Mouse (Mus musculus): ENCODE results near the gene Rho.

Rho gene

DNA sequence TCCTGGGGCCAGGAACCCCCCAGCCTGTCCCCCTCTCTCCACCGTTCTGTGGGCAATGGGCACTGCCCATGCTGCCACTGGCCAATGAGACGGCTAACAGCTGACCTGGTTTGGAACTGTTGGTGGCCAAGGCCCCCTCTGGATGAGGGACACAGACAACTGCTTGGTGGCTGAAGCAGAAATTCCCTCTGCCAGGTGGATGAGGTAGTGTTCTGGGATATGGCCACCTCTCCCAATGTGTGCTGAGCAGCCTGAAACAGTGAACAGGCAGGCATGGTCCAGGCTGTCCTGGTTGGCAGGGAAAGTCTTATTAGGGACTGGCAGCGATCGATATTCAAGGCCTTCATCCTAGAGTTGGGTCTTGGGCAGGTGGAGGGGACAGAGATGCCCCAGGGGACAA lies 23.6 kb downstream of the Rho start:
- no peak for DNase-seq (ENCODE audit: extremely low read depth, low read depth, low spot score)

DNA sequence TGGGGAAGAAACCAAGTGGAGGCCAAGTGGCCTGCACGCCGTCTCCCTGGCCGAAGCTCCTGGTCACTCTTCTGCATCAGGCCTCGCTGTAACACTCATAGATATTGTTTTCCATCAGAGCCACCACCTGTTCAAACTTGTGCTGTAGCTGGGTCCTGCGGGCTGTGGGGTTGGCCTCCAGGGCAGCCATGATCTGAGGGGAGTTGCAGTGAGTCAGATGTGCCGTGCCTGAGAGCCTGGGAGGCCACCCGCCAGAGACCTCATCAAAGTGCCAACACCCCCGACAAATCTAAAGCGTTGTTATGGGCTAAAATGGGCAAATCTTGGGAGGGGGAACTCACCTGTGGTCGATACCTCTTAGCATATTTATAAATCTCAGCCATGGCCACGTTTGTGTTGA lies 24.1 kb downstream of the Rho start:
- DNase-seq (ENCODE audit: extremely low read depth, low read depth, low spot score) = no peak

DNA sequence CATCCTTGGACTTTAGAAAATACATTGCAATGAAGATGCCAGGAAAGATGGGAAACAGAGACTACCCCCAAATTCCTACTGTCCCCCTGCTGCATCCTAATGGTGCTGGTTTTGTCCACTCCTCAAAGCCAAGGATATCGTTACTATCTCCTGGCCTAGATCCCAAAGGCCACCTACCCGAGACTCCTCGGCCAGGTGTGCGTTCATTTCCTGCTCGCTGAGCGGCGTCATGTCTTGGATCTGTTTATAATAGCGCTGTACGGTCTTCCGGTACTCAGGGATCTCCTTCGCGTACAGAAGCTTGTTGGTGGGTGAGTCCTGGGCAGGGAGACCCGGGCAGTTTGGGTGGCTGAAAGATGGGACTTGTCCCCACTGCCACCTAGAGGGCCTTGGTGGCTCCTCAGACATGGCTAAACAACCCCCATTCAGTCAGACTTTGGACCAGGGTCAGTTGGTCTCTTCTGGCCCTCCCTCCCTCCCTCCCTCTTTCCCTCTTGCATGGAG lies 24.9 kb downstream of the Rho start:
- no peak for DNase-seq (ENCODE audit: extremely low read depth, low read depth, low spot score)

DNA sequence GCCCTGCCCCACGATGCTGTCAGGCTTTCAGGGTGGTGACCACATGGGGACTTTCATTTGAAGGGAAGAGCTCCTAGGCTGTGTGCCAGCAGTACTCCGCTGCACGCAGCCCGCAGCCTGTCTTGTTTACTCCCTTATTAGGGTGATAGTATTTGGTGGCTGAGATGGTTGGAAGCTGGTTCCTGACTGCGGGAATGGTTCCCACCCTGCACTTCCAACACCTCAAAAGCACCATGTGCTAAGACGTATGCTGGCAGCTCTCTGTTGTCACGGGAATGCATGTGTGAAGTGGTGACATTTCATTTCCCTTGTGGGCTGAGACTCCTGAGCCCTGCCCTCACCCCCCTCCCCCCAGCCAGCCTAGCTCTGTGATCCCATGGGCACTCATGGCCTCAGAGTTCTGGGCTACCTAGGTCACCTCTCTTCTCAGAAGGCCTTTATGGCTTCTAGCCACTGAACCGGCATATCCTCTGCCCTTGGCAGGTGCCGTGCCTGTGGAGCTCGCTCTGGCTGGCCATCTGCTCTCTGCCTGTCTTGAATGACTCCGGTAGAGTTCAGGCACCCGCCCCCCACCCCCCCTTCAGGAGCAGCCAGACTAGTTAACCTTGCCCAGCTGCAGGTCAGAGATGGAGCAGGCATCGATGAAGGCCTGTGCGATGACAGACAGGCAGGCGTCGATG lies 25.5 kb downstream of the Rho start:
- DNase-seq (ENCODE audit: extremely low read depth, low read depth, low spot score) = no peak

DNA sequence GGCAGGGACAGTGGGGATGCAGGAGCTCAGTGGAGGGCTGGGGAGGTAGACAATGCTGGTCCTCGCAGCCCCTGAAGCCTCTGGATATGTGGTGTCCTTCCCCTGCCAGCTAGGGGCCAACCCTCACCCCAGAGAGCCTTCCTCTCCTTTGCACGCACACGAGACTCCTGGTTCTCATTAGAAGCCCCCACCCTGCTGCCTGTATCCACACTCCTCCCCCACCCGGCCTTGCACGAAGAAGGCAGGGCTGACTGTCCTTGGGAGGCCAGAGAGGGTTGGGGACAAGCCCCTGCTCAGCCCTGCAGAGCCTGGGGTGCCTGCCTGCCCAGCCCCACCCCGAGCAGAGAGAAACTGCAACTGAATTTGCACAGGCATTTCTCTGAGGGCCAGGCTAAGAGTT lies 26.1 kb downstream of the Rho start:
- no peak for DNase-seq (ENCODE audit: extremely low read depth, low read depth, low spot score)

DNA sequence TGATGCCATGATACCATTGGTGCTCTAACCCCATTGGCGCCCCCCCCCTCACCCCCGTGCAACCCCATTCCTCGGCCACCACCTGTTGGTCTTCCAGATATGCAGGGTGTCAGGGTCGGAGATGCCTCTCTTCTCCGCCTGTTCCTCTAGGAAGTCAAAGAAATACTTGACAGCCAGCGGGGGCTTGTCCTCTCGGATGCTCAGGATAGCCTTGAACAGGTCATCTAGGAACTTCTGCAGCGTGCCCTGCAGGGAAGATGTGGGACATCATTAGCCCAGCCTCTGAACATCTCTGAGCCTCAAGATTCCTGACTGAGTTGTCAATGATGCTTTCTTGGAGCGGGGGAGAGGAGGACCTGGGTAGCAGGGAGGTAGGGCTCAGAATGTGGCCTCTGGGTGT lies 26.9 kb downstream of the Rho start:
- no peak for DNase-seq (ENCODE audit: extremely low read depth, low read depth, low spot score)

DNA sequence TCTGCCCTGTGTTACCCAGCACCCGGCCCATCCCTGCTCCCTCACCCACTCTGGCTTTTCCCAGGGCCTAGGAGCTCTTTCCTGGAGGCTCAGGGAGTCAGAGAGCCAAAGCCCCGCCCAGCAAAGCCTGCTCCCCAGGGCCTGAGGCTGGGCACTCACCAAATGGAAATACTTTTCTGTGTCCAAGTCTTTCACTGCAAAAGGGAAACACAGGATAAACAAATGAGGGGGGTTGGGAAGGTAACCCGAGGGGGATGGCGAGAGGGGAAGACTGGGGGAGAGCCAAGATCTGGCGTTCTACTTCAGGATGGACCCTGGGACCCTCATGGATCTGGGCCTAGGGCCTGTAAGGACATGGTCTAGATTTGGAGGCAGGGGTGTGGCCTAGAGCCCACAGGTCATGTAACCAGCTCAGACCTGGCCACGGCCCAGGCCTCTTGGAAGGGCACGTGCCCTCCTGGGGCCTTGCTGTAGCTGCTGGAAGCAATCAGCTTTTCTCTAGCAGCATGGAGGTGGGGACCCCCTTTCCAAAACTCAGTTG lies 27.7 kb downstream of the Rho start:
- DNase-seq (ENCODE audit: extremely low read depth, low read depth, low spot score) = no peak

DNA sequence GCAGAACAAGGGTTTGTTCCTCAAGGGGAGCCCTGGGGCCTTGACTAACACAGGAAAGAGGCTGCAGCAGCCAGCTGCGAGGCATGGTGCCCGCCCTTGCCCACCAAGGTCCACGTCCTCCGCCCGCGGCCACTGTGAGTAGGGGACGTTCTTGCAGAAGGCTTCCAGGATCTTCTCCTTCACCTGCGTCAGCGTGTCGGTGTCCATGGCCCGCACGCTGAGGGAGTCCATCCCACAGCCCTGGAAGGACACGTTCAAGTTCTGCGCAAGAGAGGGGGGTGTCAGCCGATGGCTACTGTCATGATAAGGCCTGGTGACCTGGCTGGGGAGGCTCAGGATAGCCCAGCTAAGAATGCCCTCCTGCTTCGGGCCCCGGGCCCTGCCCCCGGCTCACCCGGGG lies 28.8 kb downstream of the Rho start:
- DNase-seq (ENCODE audit: extremely low read depth, low read depth, low spot score) = no peak

DNA sequence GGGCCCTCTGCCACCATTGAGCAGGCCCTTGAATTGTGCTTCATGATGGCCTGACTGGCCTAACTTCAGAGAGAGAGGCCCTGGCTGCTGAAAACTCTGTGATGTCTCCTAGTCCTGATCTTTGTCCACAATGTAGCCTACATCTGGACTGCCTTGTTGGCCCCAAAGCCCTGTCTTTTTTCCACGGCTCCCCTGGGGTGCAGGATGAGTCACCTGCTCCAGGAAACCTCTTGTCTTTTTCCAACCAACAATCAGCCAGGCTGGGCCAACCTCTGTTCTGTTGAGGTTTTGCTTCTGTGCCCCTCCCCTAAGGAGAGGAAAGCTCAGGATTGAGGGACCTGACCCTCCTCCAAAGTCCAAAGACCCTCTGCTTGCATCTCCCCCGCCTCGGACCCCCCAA lies 30.2 kb downstream of the Rho start:
- no peak for DNase-seq (ENCODE audit: extremely low read depth, low read depth, low spot score)

DNA sequence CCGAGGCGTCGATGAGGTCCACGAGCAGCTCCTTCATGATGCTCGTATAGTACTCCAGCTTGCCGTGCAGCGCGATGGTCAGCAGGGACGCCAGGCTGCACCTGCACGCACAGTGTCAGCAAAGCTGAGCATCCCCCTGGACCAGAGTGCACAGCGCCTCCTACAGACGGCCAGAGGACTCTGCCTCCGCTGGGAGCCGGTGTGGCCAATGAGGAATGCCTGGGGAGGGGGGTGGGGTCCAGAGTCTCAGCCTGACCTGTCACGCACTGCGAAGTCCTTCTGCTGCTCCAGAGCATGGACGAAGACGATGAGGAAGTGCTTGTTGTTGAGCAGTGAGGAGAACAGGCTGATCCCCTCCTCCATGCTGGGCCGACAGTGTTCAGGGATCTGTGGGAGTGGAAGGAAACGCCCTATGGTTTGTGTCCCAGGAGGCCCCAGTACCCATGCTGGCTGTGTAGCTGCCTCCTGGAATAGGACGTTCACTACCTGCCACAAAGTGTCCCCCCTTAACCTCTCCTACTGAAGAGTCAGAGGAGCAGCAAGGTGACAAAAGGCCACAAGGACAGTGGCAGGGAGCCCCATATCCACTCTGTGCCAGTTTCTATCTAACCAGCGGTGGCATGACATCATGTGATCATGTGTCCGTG lies 31.0 kb downstream of the Rho start:
- no peak for DNase-seq (ENCODE audit: extremely low read depth, low read depth, low spot score)

DNA sequence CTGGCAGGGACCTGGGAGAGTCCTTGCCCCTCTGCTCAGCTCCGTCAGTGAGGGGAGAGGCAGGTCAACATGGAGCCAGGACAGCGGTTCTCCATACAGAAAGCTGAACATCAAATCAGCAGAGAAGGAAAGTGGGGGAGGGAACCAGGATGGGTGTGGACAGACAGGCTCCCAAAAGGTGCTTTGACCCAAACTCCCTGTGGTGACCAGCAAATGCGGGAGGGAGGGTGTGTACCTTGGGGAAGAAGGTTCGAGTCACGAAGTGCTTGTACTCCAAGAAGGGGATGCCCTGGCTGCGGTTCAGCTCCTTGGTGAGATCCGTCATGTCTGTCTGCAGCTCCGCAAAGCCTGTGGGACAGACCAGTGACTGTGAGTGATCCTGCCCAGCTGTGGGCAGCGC lies 32.1 kb downstream of the Rho start:
- DNase-seq (ENCODE audit: extremely low read depth, low read depth, low spot score) = no peak

DNA sequence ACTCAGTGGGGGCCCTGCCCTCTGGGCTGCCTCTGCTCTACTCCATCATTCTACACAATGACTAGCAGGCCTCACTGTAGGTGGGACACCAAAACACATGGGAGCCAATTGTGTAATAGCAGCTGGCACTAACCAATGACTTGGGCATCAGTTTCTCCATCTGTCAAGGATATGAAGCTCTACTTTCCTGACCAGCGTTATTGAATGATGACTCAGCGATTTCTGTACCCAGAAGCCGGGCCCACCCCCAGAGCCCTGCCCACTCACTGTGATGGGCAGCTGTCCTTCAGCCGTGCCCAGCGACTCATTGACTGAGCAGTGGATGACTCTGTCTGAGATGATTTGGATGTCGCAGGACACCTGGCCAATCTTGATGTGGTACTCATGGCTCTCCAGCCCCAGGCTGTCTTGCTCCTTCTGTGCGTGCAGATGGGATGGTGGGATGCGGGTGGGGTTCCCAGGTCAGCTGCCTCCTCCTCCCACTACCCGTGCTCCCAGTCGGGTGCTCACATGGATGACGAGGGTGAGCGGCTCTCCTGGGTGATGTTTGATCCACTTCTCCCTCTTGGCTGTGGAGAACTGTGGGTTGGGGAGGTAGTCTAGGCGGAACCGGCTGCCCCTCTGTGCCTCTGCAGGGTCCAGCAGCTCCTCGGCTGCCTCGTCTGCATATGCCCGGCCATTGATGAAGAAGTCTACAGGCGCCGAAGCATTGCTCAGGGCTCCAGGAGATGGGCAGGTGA lies 34.8 kb downstream of the Rho start:
- DNase-seq (ENCODE audit: extremely low read depth, low read depth, low spot score) = no peak

DNA sequence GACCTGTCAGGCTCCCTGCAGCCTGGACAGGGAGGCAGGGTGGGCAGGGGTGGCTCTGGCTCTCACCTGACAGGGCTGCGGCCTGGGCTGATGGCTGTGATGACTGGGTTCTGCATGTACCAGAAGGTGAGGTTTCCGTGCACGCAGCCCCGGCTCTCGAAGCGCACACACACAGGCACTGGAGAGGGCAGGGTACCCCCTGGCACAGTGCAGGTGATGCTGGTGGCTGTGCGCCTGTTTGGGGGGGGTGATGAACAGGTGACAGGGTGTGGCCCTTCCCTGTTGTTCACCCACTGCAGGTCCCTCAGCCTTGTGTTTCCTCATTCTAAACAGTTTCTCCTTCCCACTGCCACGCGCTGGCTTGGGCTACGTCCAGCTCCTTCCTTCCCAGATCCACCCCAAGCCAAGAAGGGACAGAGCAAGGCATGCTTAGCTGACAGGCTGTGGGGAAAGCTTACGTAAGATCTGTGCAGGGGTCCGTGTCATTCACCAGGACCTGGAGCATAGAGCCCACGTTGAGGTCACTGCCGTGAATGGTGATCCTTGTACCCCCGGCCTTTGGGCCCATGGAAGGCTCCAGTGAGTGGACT lies 35.8 kb downstream of the Rho start:
- DNase-seq (ENCODE audit: extremely low read depth, low read depth, low spot score) = no peak

DNA sequence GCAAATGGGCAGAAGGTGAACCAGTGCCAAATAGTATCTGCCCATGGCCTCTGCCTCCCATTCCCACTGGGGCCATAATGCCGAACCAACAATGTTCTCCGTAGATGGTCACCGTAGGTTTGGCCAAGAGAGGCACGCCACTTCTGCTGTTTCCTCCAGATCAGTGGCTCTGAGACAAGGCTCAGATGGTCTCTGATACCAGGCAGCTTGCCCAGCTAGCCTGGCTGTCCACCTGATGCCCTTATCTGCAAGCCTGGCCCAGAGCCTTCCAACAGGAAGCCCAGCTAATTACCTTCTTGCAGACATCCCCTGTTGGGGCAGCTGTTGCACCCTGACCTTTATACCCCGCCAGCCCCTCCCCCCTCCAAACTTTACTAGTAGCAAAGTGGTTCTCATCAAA lies 36.5 kb downstream of the Rho start:
- DNase-seq (ENCODE audit: extremely low read depth, low read depth, low spot score) = no peak

DNA sequence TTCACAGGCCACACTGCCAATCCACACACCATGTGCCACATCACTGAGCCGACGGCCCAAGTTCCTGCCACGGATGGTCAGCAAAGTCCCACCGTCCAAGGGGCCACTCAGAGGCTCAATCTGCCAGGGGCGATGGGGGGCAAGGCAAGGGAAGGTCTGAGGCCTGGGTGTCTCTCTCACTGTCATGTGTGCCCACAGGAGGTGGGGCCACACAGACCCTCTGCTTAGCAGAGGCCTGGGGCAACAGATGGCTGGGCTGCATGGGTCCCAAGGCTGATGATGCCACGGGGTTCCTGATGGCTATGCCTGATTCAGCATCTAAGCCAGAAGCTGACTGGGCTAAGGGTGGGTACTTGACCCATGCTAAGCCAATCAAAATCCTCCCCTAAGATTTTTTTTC lies 37.2 kb downstream of the Rho start:
- DNase-seq (ENCODE audit: extremely low read depth, low read depth, low spot score) = no peak

DNA sequence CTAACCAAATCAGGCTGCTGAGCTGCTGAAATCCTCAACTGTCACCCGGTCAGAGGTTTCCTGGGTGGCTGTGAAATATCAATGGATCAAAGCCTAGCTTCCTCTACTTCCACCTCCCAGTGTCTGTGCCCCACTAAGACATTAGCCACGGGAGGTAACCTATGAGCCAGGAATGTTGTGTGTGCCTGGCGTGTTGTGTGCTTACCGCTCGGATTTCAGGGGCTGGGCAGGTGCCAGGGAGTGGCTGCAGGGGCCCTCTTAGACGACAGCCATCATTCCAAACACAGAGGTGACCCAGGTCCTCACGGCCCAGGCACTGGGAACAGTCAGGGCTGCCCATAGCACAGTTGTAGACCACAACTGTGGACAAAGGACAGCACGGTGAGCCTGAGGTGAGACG lies 37.6 kb downstream of the Rho start:
- no peak for DNase-seq (ENCODE audit: extremely low read depth, low read depth, low spot score)

DNA sequence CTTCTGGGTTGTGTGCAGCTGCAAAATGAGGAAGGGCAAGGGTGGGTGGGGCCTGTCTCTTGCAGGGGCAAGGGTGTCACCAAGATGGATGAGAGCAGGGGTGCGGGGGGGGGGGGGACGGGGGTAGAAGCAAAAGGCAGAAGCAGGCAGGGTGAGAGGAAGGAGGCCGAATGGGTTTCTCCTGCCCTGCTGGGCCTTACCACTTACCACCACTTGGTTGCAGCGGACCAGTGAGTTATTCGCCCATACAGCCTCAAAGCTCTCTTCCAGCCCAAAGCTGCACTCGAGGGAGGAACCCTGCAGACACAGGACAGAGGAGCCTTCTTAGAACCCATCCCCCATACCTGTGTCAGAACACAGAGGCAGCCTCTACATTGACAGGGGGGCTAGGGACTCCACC lies 38.4 kb downstream of the Rho start:
- DNase-seq (ENCODE audit: extremely low read depth, low read depth, low spot score) = no peak

DNA sequence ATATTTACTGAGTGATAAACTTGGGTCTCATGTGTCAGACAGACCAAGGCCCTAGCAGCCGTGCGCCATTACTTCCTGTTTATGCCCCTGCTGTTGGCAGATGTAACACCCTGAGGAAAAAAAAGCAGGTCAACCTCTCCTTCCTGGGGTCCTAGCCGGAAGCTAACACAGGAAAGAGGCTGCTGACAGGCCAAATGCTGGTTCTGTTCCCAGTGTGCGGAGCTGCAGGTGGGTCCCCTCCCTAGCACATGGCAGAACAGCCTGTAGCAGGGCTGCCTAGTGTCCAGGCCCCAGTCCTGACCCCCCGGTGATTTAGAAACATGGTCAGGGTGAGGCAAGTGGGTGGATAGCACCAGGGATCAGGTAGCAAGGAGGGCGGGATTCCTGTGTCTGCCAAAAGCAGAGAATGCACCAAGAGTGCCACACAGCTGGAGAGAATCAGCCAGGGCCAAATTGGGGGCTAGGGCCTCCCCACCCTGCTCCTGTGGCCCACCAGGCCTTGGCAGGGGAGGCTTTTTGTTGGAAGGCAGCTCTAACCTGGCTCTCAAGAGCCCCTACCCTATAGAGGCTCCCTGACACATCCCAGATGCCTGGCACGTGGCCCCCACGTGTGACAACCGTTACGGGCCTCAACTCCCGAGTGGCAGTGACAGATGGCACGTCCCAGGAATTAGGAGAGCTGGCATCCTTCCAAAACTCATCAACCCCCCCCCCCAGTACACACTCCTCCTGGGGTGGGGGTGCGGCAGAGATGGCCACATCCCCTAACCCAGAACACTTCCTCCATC lies 39.9 kb downstream of the Rho start:
- DNase-seq (ENCODE audit: extremely low read depth, low read depth, low spot score) = no peak

DNA sequence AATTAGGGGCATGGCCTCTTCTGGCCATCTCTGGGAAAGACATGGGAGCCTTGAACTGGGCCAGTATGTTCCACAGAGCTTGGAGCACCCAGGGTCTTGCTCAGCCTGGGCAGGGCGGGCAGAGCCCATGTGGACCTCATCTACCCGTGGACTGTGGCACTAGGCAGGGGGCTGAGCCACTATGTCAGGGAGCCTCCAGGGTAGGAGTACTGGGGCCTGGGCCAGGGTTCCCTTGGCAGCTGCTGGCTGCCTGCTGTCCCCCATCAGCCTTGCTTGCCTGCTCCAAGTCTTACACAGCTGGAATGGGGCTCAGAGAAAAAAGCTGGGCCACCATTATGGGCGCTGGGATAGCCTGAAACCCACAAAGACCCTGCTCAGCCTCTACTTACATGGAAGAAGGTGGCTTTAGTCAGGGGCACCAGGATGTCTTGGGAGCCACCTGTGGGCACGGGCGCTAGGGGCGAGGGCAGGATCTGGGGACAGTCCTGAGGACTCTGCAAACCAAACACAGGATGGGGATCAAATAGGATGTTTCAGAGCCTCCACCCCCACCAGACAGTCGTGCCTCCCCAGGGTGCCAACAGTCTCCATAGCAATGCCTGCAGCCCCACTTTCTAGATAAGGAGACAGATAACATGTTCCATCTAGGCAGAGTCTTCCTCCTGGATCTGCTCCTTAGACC lies 40.7 kb downstream of the Rho start:
- DNase-seq (ENCODE audit: extremely low read depth, low read depth, low spot score) = no peak

DNA sequence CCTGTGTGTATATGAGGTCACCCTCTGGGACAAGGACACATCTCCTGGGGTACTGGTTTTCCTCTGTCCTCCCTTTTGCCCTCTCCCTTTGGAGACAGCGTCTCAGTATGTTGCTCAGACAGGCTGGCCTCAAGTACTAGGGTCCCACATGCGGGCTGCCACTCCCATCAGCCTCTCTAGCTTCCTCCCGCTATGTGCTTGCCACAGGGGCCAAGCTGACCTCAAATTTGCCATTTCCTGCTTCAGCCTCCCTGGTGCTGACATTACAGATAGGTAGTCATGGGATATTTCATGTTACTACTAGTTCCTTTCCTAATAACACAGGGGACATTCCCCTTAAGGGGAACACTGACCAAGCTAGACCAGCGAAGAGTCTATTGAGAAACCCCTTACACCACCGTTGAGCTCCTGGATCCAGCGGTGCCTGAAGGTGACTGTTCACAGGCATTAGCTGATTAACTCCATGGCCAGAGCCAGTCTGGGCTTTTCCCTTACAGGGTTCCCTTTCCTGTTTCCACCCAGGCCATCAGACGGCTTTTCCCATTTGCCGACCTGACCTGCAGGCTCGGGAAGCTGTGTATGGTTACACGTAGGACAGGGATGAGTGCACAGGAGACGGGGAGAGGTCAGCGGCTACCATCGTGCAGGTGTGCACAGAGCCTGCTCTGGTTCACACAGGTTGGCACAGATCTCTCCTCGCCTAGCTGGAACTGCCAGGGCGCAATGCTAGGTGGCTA lies 41.8 kb downstream of the Rho start:
- DNase-seq (ENCODE audit: extremely low read depth, low read depth, low spot score) = no peak

All from fat pad, adult 2 months (tissue).